Mouse (Mus musculus): Measurements from ENCODE around the gene Rab38. TPM values are rescaled to one million over a fixed set of nuclear protein-coding genes. Genes with fewer than 3 reads are reported as not detected.

Rab38 gene
- polyA plus RNA-seq (2015; fragmentation: Nextera tagmentation; extraction: Ambion mirVana), result 2.0 and 2.9 TPM in 2 replicates

DNA sequence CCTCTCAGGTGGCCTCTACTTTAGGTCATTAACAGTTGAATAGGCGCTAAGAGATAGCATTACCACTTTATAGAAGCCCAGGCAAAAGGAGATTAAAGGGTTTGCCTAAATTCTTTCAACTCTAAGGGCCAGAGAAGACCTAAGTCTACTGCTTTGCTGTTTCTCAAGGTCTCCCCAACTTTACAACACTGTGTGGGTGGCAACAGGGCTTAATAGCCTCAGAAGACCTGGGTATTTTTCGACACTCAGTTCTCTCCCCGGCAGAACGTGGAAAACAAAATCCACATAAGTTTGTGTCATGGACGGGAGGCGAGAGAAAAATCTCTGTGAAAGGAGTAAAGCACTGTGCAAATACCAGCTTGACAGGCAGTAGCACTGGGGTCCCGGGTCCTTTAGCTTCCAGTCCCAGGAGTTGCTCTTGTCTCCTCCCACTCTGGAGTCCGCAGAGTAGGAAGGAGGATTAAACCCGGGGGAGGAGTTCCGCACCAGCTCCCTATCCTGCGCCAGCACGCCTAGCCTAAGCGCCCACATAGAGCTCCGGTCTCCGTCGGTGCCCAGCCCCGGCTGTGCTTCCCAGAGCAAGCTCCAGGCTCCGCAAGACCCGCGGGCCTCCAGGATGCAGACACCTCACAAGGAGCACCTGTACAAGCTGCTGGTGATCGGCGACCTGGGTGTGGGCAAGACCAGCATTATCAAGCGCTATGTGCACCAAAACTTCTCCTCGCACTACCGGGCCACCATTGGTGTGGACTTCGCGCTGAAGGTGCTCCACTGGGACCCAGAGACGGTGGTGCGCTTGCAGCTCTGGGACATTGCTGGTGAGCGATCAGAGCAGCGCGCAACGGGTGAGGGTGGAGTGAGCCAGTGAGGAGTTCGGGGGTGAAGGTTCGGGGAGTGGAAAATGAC is at the start of gene Rab38:
Gene Rab38, plus strand, starts transcription at position 488 of the 906 bp plus-strand sequence.
- WGBS, result 1% methylated on average over 35 of the region's 35 CpGs
- peak; percentile 92 for ATAC-seq (ENCODE audit: low FRiP score, low read depth)
- Histone ChIP-seq H3K36me3 (no peaks in the 10 kb centered on the region), H3K27me3 (0 out of 2 replicates have a peak, but pooled peaks cover 7% of the 10 kb centered on the region), H3K4me3 (peak within 1 kb of the TSS; percentile 46), H3K4me2 (peak within 1 kb of the TSS; percentile 85), H3K27ac (replicated peaks) (no peak within 1 kb of the TSS), H3K4me1 (replicated peaks) (peaks cover 5% of the 10 kb centered on the region), H3K9ac (peak within 1 kb of the TSS; percentile 28), H3K9me3 (no peaks in the 10 kb centered on the region)

DNA sequence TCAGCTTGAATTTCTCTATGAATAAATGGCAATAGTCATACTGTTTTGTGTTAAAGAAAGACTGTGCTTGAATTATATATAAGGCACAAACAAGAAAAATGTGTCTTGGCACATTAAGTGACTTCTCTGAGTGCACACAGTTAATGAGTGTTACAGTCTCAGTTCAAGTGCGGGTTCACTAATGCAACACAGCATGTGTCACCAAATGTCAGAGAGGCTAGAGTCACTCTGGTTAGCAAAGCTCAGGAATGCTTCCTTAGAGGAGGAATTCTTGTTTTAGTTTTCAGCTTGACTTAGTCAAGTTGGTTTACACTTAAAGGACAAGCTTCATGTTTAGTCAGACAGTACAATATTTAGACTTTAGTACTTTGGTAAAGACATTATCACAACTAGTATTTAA is 35.5 kb upstream of the Rab38 start:
- H3K9ac ChIP-seq, result no peak overlapping the region
- H3K27me3 ChIP-seq, result no peaks in the 10 kb centered on the region
- no peak for ATAC-seq (ENCODE audit: low FRiP score, low read depth)
- 72% methylated on average over 1 of the region's 1 CpGs for WGBS
- no peaks in the 10 kb centered on the region for H3K36me3 ChIP-seq
- H3K4me2 ChIP-seq, result no peak overlapping the region
- no peak overlapping the region for H3K27ac ChIP-seq (replicated peaks)
- no peaks in the 10 kb centered on the region for H3K9me3 ChIP-seq
- H3K4me1 ChIP-seq (replicated peaks), result no peaks in the 10 kb centered on the region
- no peak overlapping the region for H3K4me3 ChIP-seq

DNA sequence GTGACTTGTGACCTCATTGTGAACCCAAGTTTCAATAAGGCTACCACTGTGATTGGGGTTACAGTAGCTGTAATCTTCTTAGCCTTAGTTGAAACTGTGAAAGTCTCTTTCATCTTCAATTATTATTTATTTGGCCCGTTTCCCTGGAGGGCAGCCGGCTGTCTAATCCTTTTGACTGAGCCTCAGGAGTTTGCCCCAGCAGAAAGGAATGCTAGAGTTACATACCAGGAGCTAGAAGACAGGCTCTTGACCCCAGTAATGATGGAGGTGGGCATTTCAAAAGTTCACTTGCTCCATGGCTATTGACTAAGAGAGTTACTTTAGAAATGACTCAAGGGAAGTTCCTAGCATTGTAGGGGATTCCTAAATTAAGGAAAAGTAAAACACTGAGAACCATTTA is 34.3 kb upstream of the Rab38 start:
- Histone ChIP-seq H3K4me3 (no peak overlapping the region), H3K4me2 (no peak overlapping the region), H3K27me3 (no peaks in the 10 kb centered on the region), H3K9me3 (no peaks in the 10 kb centered on the region), H3K36me3 (no peaks in the 10 kb centered on the region), H3K4me1 (replicated peaks) (no peaks in the 10 kb centered on the region), H3K9ac (no peak overlapping the region), H3K27ac (replicated peaks) (no peak overlapping the region)
- WGBS, result 54% methylated on average over 2 of the region's 2 CpGs
- no peak for ATAC-seq (ENCODE audit: low FRiP score, low read depth)

DNA sequence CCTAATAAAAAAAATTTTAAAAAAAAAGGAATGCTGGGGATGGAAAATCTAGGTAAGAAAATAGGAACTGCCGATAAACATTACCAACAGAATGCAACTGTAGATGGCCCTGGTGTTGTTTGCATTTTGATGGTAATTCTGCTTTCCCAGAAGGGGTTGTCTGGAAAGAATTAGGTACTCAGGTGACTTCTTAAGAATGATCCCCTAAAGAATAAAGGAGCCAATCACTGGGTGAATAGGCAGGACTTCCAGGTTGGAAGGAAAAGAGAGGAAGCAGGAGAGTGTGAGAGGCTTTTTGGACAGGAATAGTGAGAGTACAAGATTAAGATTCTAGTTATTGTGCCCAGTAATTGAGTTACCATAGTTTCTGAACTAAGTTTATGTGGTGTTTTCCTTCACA is 24.8 kb upstream of the Rab38 start:
- Histone ChIP-seq H3K27me3 (no peaks in the 10 kb centered on the region), H3K27ac (replicated peaks) (no peak overlapping the region), H3K9me3 (no peaks in the 10 kb centered on the region), H3K4me3 (no peak overlapping the region), H3K9ac (no peak overlapping the region), H3K4me2 (no peak overlapping the region), H3K4me1 (replicated peaks) (no peaks in the 10 kb centered on the region), H3K36me3 (no peaks in the 10 kb centered on the region)
- ATAC-seq (ENCODE audit: low FRiP score, low read depth), result no peak
- WGBS, result 98% methylated on average over 1 of the region's 1 CpGs

DNA sequence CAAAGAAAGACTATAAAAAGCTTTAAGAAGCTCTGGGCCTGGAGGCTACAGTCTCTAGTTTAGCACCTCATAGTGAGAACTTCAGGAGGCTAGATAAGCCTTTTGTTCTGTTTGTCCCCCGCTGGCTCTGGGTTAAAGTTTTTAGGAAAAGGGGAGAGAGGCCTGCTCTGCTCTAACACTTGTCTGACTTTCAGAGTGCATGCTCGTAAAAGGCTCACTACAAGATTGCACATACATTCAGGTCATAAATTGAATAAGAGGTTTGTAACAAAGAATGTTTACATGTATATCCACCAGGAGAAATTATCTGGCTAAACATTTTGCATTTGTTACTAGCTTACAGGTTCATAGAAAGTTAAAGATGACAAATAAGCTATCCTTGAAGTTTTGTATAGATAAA is 23.6 kb upstream of the Rab38 start:
- H3K27ac ChIP-seq (replicated peaks), result no peak overlapping the region
- no peak overlapping the region for H3K9ac ChIP-seq
- WGBS, result 90% methylated on average over 2 of the region's 2 CpGs
- H3K9me3 ChIP-seq, result no peaks in the 10 kb centered on the region
- no peak overlapping the region for H3K4me2 ChIP-seq
- no peak overlapping the region for H3K4me3 ChIP-seq
- no peaks in the 10 kb centered on the region for H3K4me1 ChIP-seq (replicated peaks)
- no peaks in the 10 kb centered on the region for H3K36me3 ChIP-seq
- H3K27me3 ChIP-seq, result no peaks in the 10 kb centered on the region
- ATAC-seq (ENCODE audit: low FRiP score, low read depth), result no peak

DNA sequence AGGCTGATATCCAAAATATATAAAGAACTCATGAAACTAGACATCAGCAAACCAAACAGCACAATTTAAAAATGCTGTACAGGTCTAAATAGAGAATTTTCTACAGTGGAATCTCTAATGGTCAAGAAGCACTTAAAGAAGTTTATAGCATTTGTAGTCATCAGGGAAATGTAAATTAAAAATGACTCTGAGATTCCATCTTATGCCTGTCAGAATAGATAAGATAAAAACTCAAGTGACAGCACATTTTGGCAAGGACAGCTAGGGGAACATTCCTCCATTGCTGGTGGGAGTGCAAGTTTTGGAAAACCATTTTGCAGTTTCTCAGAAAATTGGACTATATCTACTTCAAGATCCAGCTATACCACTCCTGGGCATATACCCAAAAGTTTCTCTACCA is 8.3 kb upstream of the Rab38 start:
- H3K9me3 ChIP-seq, result no peaks in the 10 kb centered on the region
- no peaks in the 10 kb centered on the region for H3K4me1 ChIP-seq (replicated peaks)
- no peak overlapping the region for H3K9ac ChIP-seq
- H3K27me3 ChIP-seq, result no peaks in the 10 kb centered on the region
- no peak overlapping the region for H3K4me3 ChIP-seq
- no peaks in the 10 kb centered on the region for H3K36me3 ChIP-seq
- H3K4me2 ChIP-seq, result no peak overlapping the region
- H3K27ac ChIP-seq (replicated peaks), result no peak overlapping the region
- no peak for ATAC-seq (ENCODE audit: low FRiP score, low read depth)

DNA sequence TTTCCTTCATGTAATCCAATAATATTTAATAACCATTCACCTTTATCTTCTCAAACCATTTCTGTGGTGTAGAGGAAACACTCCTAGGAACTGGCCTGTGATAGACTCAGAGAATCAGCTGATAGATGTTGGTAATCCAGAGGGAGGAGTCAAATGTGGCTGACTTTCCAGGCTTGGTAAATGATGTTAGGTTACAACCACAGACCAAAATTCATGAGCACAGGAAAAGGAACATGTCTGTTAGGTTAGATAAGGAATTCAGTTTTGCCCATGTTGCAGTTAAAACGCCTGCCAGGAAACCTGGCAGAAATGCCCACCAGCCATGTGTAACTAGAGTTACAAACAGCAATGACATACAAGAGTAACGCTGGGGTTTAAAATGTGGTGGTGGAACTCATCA is 6.2 kb upstream of the Rab38 start:
- no peaks in the 10 kb centered on the region for H3K4me1 ChIP-seq (replicated peaks)
- no peak overlapping the region for H3K4me2 ChIP-seq
- no peak overlapping the region for H3K4me3 ChIP-seq
- WGBS, result 81% methylated on average over 2 of the region's 2 CpGs
- ATAC-seq (ENCODE audit: low FRiP score, low read depth), result no peak
- no peaks in the 10 kb centered on the region for H3K27me3 ChIP-seq
- H3K27ac ChIP-seq (replicated peaks), result no peak overlapping the region
- no peak overlapping the region for H3K9ac ChIP-seq
- no peaks in the 10 kb centered on the region for H3K9me3 ChIP-seq
- H3K36me3 ChIP-seq, result no peaks in the 10 kb centered on the region

DNA sequence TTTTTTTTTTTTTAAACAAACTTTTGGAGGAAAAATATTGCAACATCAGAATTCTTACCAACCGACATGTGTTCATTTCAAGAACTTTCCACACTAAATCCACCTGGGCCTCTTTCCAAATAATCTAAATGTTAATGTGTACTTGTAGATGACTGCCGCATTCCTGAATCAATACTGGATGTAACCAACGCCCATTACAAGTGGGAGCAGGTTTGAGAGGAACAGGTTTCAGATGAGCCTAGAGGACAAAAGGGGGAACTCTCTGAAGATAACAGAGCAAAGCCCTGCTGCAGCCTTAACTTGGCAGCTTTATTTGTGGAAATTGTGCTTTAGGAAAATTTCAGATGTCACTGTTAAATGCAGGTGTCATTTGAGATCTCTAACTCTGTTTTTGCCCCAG is 4.3 kb upstream of the Rab38 start:
- H3K27ac ChIP-seq (replicated peaks), result no peak overlapping the region

DNA sequence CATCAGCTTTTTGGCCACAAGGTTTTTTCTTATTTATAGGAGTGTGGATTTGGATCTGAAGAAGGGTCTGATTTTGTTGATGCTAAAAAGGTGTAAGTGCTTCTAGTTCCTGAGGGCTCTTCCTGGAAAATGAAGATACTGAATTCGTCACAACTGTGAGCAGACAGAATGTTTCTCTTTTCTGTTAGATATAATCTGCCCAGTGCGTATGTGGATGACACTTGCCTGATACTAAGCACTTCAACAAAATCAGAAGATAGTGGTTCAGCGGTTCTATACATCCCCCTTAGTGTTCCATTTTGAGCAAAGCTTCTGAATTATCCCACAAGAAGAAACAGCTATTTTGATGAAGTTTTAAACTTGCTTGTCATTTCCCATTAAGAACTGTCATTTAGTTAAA is 2.6 kb upstream of the Rab38 start:
- H3K4me2 ChIP-seq, result no peak overlapping the region
- ATAC-seq (ENCODE audit: low FRiP score, low read depth), result no peak
- peaks cover 5% of the 10 kb centered on the region for H3K4me1 ChIP-seq (replicated peaks)
- H3K36me3 ChIP-seq, result no peaks in the 10 kb centered on the region
- H3K9ac ChIP-seq, result no peak overlapping the region
- H3K9me3 ChIP-seq, result no peaks in the 10 kb centered on the region
- H3K27ac ChIP-seq (replicated peaks), result no peak overlapping the region
- WGBS, result 94% methylated on average over 3 of the region's 3 CpGs
- H3K4me3 ChIP-seq, result no peak overlapping the region
- H3K27me3 ChIP-seq, result 0 out of 2 replicates have a peak, but pooled peaks cover 5% of the 10 kb centered on the region

More for the DNA sequence above, 4.3 kb upstream of the Rab38 start:
- H3K4me3 ChIP-seq, result no peak overlapping the region
- H3K9me3 ChIP-seq, result no peaks in the 10 kb centered on the region
- no peak overlapping the region for H3K4me2 ChIP-seq
- H3K27me3 ChIP-seq, result no peaks in the 10 kb centered on the region
- WGBS, result 77% methylated on average over 3 of the region's 3 CpGs
- H3K4me1 ChIP-seq (replicated peaks), result peaks cover 5% of the 10 kb centered on the region
- H3K36me3 ChIP-seq, result no peaks in the 10 kb centered on the region
- no peak for ATAC-seq (ENCODE audit: low FRiP score, low read depth)
- no peak overlapping the region for H3K9ac ChIP-seq

DNA sequence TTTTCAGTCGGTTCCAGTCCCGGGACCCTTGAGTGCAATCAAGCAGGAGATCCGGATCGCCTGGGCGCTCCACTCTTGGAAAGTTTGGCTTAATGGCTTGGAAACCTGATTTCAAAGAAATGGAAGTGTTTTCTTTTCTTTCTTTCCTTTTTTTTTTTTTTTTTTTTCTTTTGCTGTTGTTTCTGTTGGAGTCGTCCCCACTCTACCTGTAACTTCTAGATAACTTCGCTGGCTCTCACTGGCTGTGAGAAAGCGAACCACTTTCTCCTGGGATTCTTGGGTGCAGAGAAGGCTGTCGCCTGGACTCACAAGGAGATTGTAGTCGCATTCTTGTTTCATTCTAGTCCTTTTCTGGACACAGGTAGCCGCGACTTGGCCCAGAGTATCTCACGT is 615 bp downstream of the Rab38 start:
- H3K9me3 ChIP-seq, result no peaks in the 10 kb centered on the region
- H3K4me3 ChIP-seq, result peak overlapping the region; percentile 46
- H3K4me2 ChIP-seq, result peak overlapping the region; percentile 85
- WGBS, result 10% methylated on average over 13 of the region's 13 CpGs
- no peak for ATAC-seq (ENCODE audit: low FRiP score, low read depth)
- H3K27me3 ChIP-seq, result 0 out of 2 replicates have a peak, but pooled peaks cover 7% of the 10 kb centered on the region
- H3K4me1 ChIP-seq (replicated peaks), result peaks cover 5% of the 10 kb centered on the region
- H3K36me3 ChIP-seq, result no peaks in the 10 kb centered on the region
- peak overlapping the region; percentile 28; the same call in 1 of the 2 replicates for H3K9ac ChIP-seq
- no peak overlapping the region for H3K27ac ChIP-seq (replicated peaks)

DNA sequence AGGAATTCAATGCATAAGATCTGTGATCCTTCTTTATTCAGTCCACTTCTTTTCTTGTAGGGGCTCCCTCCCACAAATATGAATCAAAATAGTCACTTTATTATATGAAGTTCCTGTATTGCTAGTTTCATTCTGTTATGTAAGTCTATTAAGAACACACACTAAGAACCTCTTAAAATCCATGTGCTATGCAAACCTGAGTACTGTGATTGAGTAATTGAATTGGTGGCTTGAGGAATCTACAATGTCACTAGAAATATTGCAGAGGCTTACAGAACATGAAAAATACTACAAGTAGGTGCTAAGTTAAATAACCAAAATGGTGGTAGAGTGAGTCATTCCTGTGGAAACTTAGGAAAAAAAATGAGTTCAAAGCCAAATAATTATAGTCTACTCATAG is 10.2 kb downstream of the Rab38 start:
- Histone ChIP-seq H3K4me3 (no peak overlapping the region), H3K4me1 (replicated peaks) (no peaks in the 10 kb centered on the region), H3K27me3 (no peaks in the 10 kb centered on the region), H3K9ac (no peak overlapping the region), H3K9me3 (no peaks in the 10 kb centered on the region), H3K36me3 (no peaks in the 10 kb centered on the region), H3K4me2 (no peak overlapping the region), H3K27ac (replicated peaks) (no peak overlapping the region)
- no peak for ATAC-seq (ENCODE audit: low FRiP score, low read depth)

DNA sequence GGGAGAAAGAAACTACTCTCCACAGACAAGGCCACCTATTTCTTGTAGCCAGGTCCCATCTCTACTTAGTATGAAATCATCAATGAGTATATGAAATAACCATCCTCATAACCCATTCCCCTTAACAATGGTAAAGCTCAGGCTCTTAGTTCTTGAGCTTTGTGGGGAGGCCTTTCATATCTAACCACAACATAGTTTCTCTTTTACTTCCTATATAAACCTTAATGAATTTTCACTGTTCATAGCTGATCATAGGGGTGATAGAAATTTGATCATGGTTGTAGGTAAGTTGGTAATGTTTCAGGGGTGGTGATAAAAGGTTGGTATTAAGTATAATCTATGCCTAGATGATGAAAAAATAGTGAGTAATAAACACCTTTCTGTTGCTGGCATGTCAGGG is 12.6 kb downstream of the Rab38 start:
- H3K4me3 ChIP-seq, result no peak overlapping the region
- no peak overlapping the region for H3K4me2 ChIP-seq
- no peaks in the 10 kb centered on the region for H3K4me1 ChIP-seq (replicated peaks)
- H3K27ac ChIP-seq (replicated peaks), result no peak overlapping the region
- no peak overlapping the region for H3K9ac ChIP-seq
- H3K9me3 ChIP-seq, result no peaks in the 10 kb centered on the region
- H3K27me3 ChIP-seq, result no peaks in the 10 kb centered on the region
- ATAC-seq (ENCODE audit: low FRiP score, low read depth), result no peak
- no peaks in the 10 kb centered on the region for H3K36me3 ChIP-seq

DNA sequence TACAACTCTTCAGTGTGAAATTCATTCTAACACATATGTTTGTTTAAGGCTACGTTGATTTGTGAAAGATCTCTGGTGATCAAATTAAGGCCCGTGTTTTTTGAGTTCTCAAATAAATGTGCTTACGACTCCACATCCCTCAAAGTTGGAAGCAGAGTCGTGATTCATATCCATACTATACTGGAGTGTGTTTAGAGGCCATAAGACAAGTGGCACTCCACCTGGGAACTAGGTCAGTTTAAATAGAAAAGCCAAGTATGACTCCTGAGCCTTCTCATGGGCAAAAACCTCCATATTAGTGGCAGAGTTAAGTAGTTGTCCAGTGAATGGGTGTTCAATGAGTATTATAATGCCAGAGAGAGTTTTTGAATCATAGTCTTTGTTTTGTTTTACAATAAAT is 13.4 kb downstream of the Rab38 start:
- Histone ChIP-seq H3K9ac (no peak overlapping the region), H3K36me3 (no peaks in the 10 kb centered on the region), H3K9me3 (no peaks in the 10 kb centered on the region), H3K4me2 (no peak overlapping the region), H3K4me3 (no peak overlapping the region), H3K4me1 (replicated peaks) (no peaks in the 10 kb centered on the region), H3K27ac (replicated peaks) (no peak overlapping the region), H3K27me3 (no peaks in the 10 kb centered on the region)
- WGBS, result 89% methylated on average over 4 of the region's 4 CpGs
- ATAC-seq (ENCODE audit: low FRiP score, low read depth), result no peak
